Comparison of ENCODE assay signal across 32 mouse cellular contexts in genomic region chr6:129916996-129917395, GRCm38 (mm10). TPM values are rescaled to one million over a fixed set of nuclear protein-coding genes. Genes with fewer than 3 reads are reported as not detected.
DNase-seq lines count a peak whose midpoint lies in the region; ATAC-seq and TF ChIP-seq lines count a peak whose summit lies in the region.
"Had no signal": no experiment of that assay in that cellular context is flagged by ENCODE, and none has a peak within 500 bp of the region (broad histone marks: within the 10 kb centered on the region; RNA-seq: fewer than 3 reads in every experiment).

No protein-coding gene starts in this region.

- no peak overlapping the region for H3K27ac ChIP-seq in midbrain, embryonic 15.5 days
- no peak overlapping the region for H3K27ac ChIP-seq in midbrain, postnatal 0 days (ENCODE audit: low read depth, low read length)
- H3K27ac ChIP-seq: embryonic facial prominence, embryonic 13.5 days; embryonic facial prominence, embryonic 15.5 days; forebrain, embryonic 10.5 days; forebrain, embryonic 12.5 days had no signal

- no peaks in the 10 kb centered on the region for H3K27me3 ChIP-seq in midbrain, embryonic 15.5 days (replicated peaks)
- H3K27me3 ChIP-seq in midbrain, postnatal 0 days (ENCODE audit: insufficient read depth, low read length), result no peaks in the 10 kb centered on the region
- H3K27me3 ChIP-seq: CH12.LX; embryonic facial prominence, embryonic 13.5 days; embryonic facial prominence, embryonic 15.5 days; forebrain, embryonic 12.5 days; Patski had no signal

- no peaks in the 10 kb centered on the region for H3K36me3 ChIP-seq in midbrain, embryonic 15.5 days (replicated peaks)
- no peaks in the 10 kb centered on the region for H3K36me3 ChIP-seq in midbrain, postnatal 0 days (ENCODE audit: insufficient read depth, low read length)
- H3K36me3 ChIP-seq: embryonic facial prominence, embryonic 13.5 days; embryonic facial prominence, embryonic 15.5 days; forebrain, embryonic 10.5 days; forebrain, embryonic 12.5 days; G1E had no signal

- ATAC-seq in granulocyte monocyte progenitor cell, adult 5-6 weeks (replicated peaks; ENCODE audit: poor library complexity, severe bottlenecking), result peak; percentile 76
- peak; percentile 64 for ATAC-seq in megakaryocyte progenitor cell, adult 5-6 weeks (replicated peaks; ENCODE audit: poor library complexity)
- ATAC-seq in midbrain, embryonic 15.5 days (replicated peaks), result no peak
- no peak for ATAC-seq in midbrain, postnatal 0 days (ENCODE audit: low FRiP score)
- ATAC-seq: forebrain, embryonic 14.5 days; forebrain, embryonic 16.5 days; Patski had no signal

- no peak for TF ChIP-seq CTCF in midbrain, postnatal 0 days (IDR thresholded peaks at IDR 0.05)

- peaks cover 8% of the 10 kb centered on the region; the same call in 1 of the 2 replicates for H3K9me3 ChIP-seq in midbrain, embryonic 15.5 days
- H3K9me3 ChIP-seq in midbrain, postnatal 0 days (ENCODE audit: low read length), result peaks cover 5% of the 10 kb centered on the region; the same call in 1 of the 2 replicates
- H3K9me3 ChIP-seq: embryonic facial prominence, embryonic 15.5 days; G1E had no signal

- no peaks in the 10 kb centered on the region for H3K4me1 ChIP-seq in midbrain, embryonic 15.5 days
- no peaks in the 10 kb centered on the region for H3K4me1 ChIP-seq in midbrain, postnatal 0 days (ENCODE audit: insufficient read depth, low read length)
- H3K4me1 ChIP-seq: embryonic facial prominence, embryonic 13.5 days; embryonic facial prominence, embryonic 15.5 days; forebrain, embryonic 10.5 days; forebrain, embryonic 12.5 days had no signal

- no peak overlapping the region for H3K9ac ChIP-seq in midbrain, embryonic 15.5 days
- no peak overlapping the region for H3K9ac ChIP-seq in midbrain, postnatal 0 days (replicated peaks; ENCODE audit: low read length, poor library complexity, severe bottlenecking)
- H3K9ac ChIP-seq: embryonic facial prominence, embryonic 13.5 days; embryonic facial prominence, embryonic 15.5 days; forebrain, embryonic 12.5 days had no signal

- H3K4me2 ChIP-seq in midbrain, embryonic 15.5 days, result no peak overlapping the region
- no peak overlapping the region for H3K4me2 ChIP-seq in midbrain, postnatal 0 days (ENCODE audit: low read depth, low read length, poor library complexity, severe bottlenecking)
- H3K4me2 ChIP-seq: embryonic facial prominence, embryonic 13.5 days; embryonic facial prominence, embryonic 15.5 days; forebrain, embryonic 12.5 days had no signal

- WGBS in midbrain, embryonic 15.5 days, result 81% methylated on average over 1 of the region's 1 CpGs
- WGBS in midbrain, postnatal 0 days, result 81% methylated on average over 1 of the region's 1 CpGs

- no peak overlapping the region for H3K4me3 ChIP-seq in midbrain, embryonic 15.5 days
- no peak overlapping the region for H3K4me3 ChIP-seq in midbrain, postnatal 0 days (ENCODE audit: low read depth, low read length)
- H3K4me3 ChIP-seq: embryonic facial prominence, embryonic 13.5 days; embryonic facial prominence, embryonic 15.5 days; erythroblast, embryonic 14.5 days; forebrain, embryonic 10.5 days; forebrain, embryonic 12.5 days had no signal

- DNase-seq in 416B (ENCODE audit: low read depth) (peak; percentile 68), MEL-GATA-1-ER (ENCODE audit: extremely low read depth, low read depth) (peak; percentile 18)
- DNase-seq in midbrain, postnatal 0 days (ENCODE audit: low spot score), result no peak
- DNase-seq in right cerebral cortex, adult 18-20 months, result no peak
- no peak for DNase-seq in cerebellum, postnatal 10 days
- DNase-seq: adrenal gland, adult 2 months; adrenal gland, postnatal 10 days; adrenal gland, postnatal 25 days; cerebellum, adult 11 months; cerebellum, adult 18-20 months; cerebellum, adult 8-10 months; cerebellum, adult 9-11 months; cerebellum, postnatal 25 days; embryo, embryonic 11 days had no signal

RNA-seq across cellular contexts. Expression of gene Klra5, which starts 0.5 kb away (rescaled TPM):
- total RNA-seq in granulocyte monocyte progenitor cell, adult 5-6 weeks (2014; fragmentation: Nextera tagmentation), result not detected in 2 replicates
- not detected in 2 replicates for total RNA-seq in granulocyte monocyte progenitor cell, adult 5-6 weeks (2017)
- total RNA-seq in megakaryocyte progenitor cell, adult 5-6 weeks (2015), result not detected in 2 replicates
- total RNA-seq in megakaryocyte progenitor cell, adult 5-6 weeks (2017), result not detected in 2 replicates
- polyA plus RNA-seq in midbrain, embryonic 15.5 days (2015; fragmentation: Nextera tagmentation; extraction: Ambion mirVana), result not detected in 2 replicates
- not detected in 2 replicates for total RNA-seq in midbrain, postnatal 0 days (2014; rRNA removed)
- polyA plus RNA-seq in midbrain, postnatal 0 days (2015; fragmentation: Nextera tagmentation; extraction: Ambion mirVana), result not detected in 2 replicates
- total RNA-seq: adrenal gland, adult 2 months; adrenal gland, postnatal 10 days; adrenal gland, postnatal 25 days; adrenal gland, postnatal 4 days; CH12.LX; G1E had no signal
- polyA plus RNA-seq: adrenal gland, adult 2 months; brain, embryonic 14.5 days; C2C12; embryonic facial prominence, embryonic 11.5 days; embryonic facial prominence, embryonic 13.5 days; embryonic facial prominence, embryonic 15.5 days; erythroblast, embryonic 14.5 days; forebrain, embryonic 10.5 days; forebrain, embryonic 12.5 days; forebrain, embryonic 14.5 days; forebrain, embryonic 16.5 days; frontal cortex, adult 2 months; G1E; Patski had no signal

RNA-seq across cellular contexts. Expression of gene Klra17, which starts 40.5 kb away (rescaled TPM):
- not detected in 2 replicates for total RNA-seq in granulocyte monocyte progenitor cell, adult 5-6 weeks (2014; fragmentation: Nextera tagmentation)
- total RNA-seq in granulocyte monocyte progenitor cell, adult 5-6 weeks (2017), result not detected in 2 replicates
- total RNA-seq in megakaryocyte progenitor cell, adult 5-6 weeks (2015), result 0.20 and 0.66 TPM in 2 replicates
- total RNA-seq in megakaryocyte progenitor cell, adult 5-6 weeks (2017), result 0.44 and 0.54 TPM in 2 replicates
- polyA plus RNA-seq in midbrain, embryonic 15.5 days (2015; fragmentation: Nextera tagmentation; extraction: Ambion mirVana), result not detected in 2 replicates
- total RNA-seq in midbrain, postnatal 0 days (2014; rRNA removed), result not detected in 2 replicates
- polyA plus RNA-seq in midbrain, postnatal 0 days (2015; fragmentation: Nextera tagmentation; extraction: Ambion mirVana), result not detected in 2 replicates
- total RNA-seq: adrenal gland, adult 2 months; adrenal gland, postnatal 10 days; adrenal gland, postnatal 25 days; CH12.LX; G1E had no signal
- polyA plus RNA-seq: adrenal gland, adult 2 months; brain, embryonic 14.5 days; embryonic facial prominence, embryonic 11.5 days; embryonic facial prominence, embryonic 13.5 days; erythroblast, embryonic 14.5 days; forebrain, embryonic 10.5 days; forebrain, embryonic 12.5 days; forebrain, embryonic 14.5 days; forebrain, embryonic 16.5 days; frontal cortex, adult 2 months; G1E; Patski had no signal

RNA-seq across cellular contexts. Expression of gene Gm17631, which starts 54.5 kb away (rescaled TPM):
- not detected in 2 replicates for total RNA-seq in granulocyte monocyte progenitor cell, adult 5-6 weeks (2014; fragmentation: Nextera tagmentation)
- total RNA-seq in granulocyte monocyte progenitor cell, adult 5-6 weeks (2017), result not detected in 2 replicates
- not detected in 2 replicates for total RNA-seq in megakaryocyte progenitor cell, adult 5-6 weeks (2015)
- not detected in 2 replicates for total RNA-seq in megakaryocyte progenitor cell, adult 5-6 weeks (2017)
- polyA plus RNA-seq in midbrain, embryonic 15.5 days (2015; fragmentation: Nextera tagmentation; extraction: Ambion mirVana), result not detected in 2 replicates
- not detected in 2 replicates for total RNA-seq in midbrain, postnatal 0 days (2014; rRNA removed)
- polyA plus RNA-seq in midbrain, postnatal 0 days (2015; fragmentation: Nextera tagmentation; extraction: Ambion mirVana), result not detected in 2 replicates
- total RNA-seq: adrenal gland, adult 2 months; adrenal gland, postnatal 10 days; adrenal gland, postnatal 25 days; adrenal gland, postnatal 4 days; CH12.LX; G1E had no signal
- polyA plus RNA-seq: adrenal gland, adult 2 months; brain, embryonic 14.5 days; C2C12; embryonic facial prominence, embryonic 11.5 days; embryonic facial prominence, embryonic 13.5 days; embryonic facial prominence, embryonic 15.5 days; erythroblast, embryonic 14.5 days; forebrain, embryonic 10.5 days; forebrain, embryonic 12.5 days; forebrain, embryonic 14.5 days; forebrain, embryonic 16.5 days; frontal cortex, adult 2 months; G1E; Patski had no signal

Comparison
In these comparisons a context has a peak if more than half of its experiments do, and no peak if none do; other contexts are left out.
1. DNase-seq: peak in 416B (single experiment) and MEL-GATA-1-ER (single experiment); none in midbrain, postnatal 0 days (single experiment), right cerebral cortex, adult 18-20 months (single experiment) and cerebellum, postnatal 10 days (0 of 2).
2. ATAC-seq: peak in granulocyte monocyte progenitor cell, adult 5-6 weeks (single experiment) and megakaryocyte progenitor cell, adult 5-6 weeks (single experiment); none in midbrain, embryonic 15.5 days (single experiment) and midbrain, postnatal 0 days (single experiment).